Mouse (Mus musculus) erythroblast, embryonic 14.5 days (primary cell): Measurements from ENCODE around the gene Zranb3. TPM values are rescaled to one million over a fixed set of nuclear protein-coding genes. Genes with fewer than 3 reads are reported as not detected.

ENCODE experiments used
- H3K27me3 ChIP-seq: 2 replicates; pipeline ENCODE4 v1.6.1; 2012; ENCODE audit warnings: inconsistent platforms; ENCODE audit not compliant: control insufficient read depth
- H3K36me3 ChIP-seq: 2 replicates; pipeline ENCODE4 v1.6.1; 2012; ENCODE audit warnings: mild to moderate bottlenecking, inconsistent platforms; ENCODE audit not compliant: control insufficient read depth
- H3K4me1 ChIP-seq: 2 replicates; pipeline ENCODE4 v1.6.1; 2012; ENCODE audit warnings: inconsistent platforms; ENCODE audit not compliant: control insufficient read depth
- H3K4me3 ChIP-seq: replicated peaks from 2 replicates; pipeline ENCODE3; 2012; ENCODE audit warnings: moderate library complexity, mild to moderate bottlenecking, inconsistent platforms
- H3K9me3 ChIP-seq: 2 replicates; pipeline ENCODE4 v1.6.1; 2012; ENCODE audit warnings: low read length, inconsistent platforms, mixed read lengths; ENCODE audit not compliant: control insufficient read depth
- GATA1 ChIP-seq: IDR thresholded peaks from 2 replicates; pipeline ENCODE4 v1.6.1; 2012; ENCODE audit warnings: low read length, inconsistent platforms, mixed read lengths
- TAL1 ChIP-seq: IDR thresholded peaks from 3 replicates; pipeline ENCODE4 v1.6.1; 2012; ENCODE audit warnings: low read length, inconsistent platforms, mixed read lengths
- polyA plus RNA-seq: library from polyadenylated mRNA; stranded (reverse); fragments of >175 nt; gene quantifications from 2 replicates; pipeline ENCODE4 v1.2.3, GENCODE M21; 2012

Gene Zranb3
- polyA plus RNA-seq, 1 experiment = 0.08 TPM

DNA sequence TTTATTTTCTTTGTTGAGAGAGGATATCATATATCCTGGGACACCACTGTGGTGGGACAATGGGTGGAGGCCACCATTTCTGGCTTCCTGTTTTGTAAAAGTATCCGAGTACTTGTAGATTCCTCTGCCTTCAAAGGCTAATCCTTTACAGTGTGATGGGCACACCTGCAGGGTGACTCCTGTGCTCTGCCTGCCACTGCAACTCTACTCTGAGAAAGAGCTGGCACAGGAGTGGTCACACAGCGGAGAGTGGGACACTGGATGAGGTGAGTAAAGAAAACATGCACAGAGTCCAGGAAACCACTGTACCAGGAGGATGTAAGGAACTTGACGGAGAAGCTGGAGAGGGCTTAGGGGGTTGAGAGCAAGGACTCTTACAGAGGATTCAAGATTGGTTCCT, 120.6 kb downstream of the Zranb3 start:
- TF ChIP-seq GATA1 = no peak
- no peak for TF ChIP-seq TAL1
- Histone ChIP-seq H3K4me1 (no peaks in the 10 kb centered on the region), H3K4me3 (no peak overlapping the region), H3K27me3 (no peaks in the 10 kb centered on the region), H3K36me3 (peaks cover 10% of the 10 kb centered on the region), H3K9me3 (no peaks in the 10 kb centered on the region)

GRCm38 (mm10) chr1:127980911-127981559, 121.8 kb downstream of the Zranb3 start:
- H3K4me1 ChIP-seq = no peaks in the 10 kb centered on the region
- TF ChIP-seq GATA1 (no peak), TAL1 (no peak)
- H3K4me3 ChIP-seq = no peak overlapping the region
- H3K36me3 ChIP-seq = peaks cover 8% of the 10 kb centered on the region
- H3K27me3 ChIP-seq = no peaks in the 10 kb centered on the region
- H3K9me3 ChIP-seq = no peaks in the 10 kb centered on the region

DNA sequence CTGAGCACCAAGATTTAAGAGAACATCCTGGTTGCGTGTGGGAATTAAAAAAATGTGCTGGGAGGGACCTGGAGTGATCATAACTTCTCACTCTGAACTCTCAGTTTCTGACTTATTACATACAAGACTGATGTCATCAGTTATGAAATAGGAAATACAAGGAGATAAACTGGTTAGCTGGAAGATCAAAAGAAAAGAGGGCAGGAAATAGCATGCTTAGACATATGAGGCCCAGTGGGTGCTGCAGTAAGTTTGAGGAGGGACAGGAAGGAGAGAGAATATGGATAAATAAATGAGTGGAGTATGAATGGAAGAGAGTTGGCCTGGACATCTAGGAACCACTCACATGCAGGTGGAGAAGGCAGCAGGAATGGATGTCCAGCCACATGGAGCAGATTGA, 124.7 kb downstream of the Zranb3 start:
- Histone ChIP-seq H3K4me1 (no peaks in the 10 kb centered on the region), H3K4me3 (no peak overlapping the region), H3K36me3 (peaks cover 12% of the 10 kb centered on the region), H3K27me3 (no peaks in the 10 kb centered on the region), H3K9me3 (no peaks in the 10 kb centered on the region)
- TF ChIP-seq GATA1 = no peak
- no peak for TF ChIP-seq TAL1

DNA sequence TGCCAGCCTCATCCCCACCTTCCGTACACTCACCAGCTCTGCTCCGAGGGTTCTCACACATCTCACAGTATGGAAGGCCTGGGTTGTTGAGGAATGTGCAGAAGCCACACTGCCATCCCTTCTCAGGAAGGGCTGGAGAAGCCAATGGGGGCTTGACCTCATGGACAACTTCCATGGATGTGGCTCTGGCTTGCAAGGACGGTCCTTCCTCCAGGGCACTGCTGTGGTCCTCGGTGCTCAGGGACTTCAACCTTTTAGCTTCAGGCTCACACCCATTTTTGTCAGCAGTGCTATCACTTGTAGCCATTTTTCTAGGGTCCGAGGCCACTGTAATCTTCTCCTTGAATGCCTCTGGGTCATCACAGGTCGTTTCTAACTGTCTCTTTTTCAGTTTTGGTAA, 126.7 kb downstream of the Zranb3 start:
- no peaks in the 10 kb centered on the region for H3K4me1 ChIP-seq
- TF ChIP-seq GATA1 (no peak), TAL1 (no peak)

GRCm38 (mm10) chr1:127975676-127976075, 127.2 kb downstream of the Zranb3 start:
- Histone ChIP-seq H3K27me3 (no peaks in the 10 kb centered on the region), H3K4me3 (no peak overlapping the region), H3K9me3 (no peaks in the 10 kb centered on the region), H3K36me3 (peaks cover 24% of the 10 kb centered on the region), H3K4me1 (no peaks in the 10 kb centered on the region)
- TF ChIP-seq GATA1 = no peak
- no peak for TF ChIP-seq TAL1

More for the DNA sequence above, 126.7 kb downstream of the Zranb3 start:
- Histone ChIP-seq H3K27me3 (no peaks in the 10 kb centered on the region), H3K36me3 (peaks cover 22% of the 10 kb centered on the region), H3K9me3 (no peaks in the 10 kb centered on the region), H3K4me3 (no peak overlapping the region)

GRCm38 (mm10) chr1:127974082-127974481, 128.8 kb downstream of the Zranb3 start:
- Histone ChIP-seq H3K36me3 (peaks cover 31% of the 10 kb centered on the region), H3K27me3 (no peaks in the 10 kb centered on the region), H3K4me1 (no peaks in the 10 kb centered on the region), H3K4me3 (no peak overlapping the region), H3K9me3 (no peaks in the 10 kb centered on the region)
- TF ChIP-seq GATA1 = no peak
- no peak for TF ChIP-seq TAL1

GRCm38 (mm10) chr1:127970870-127971269, 132.0 kb downstream of the Zranb3 start:
- peaks cover 28% of the 10 kb centered on the region for H3K36me3 ChIP-seq
- no peaks in the 10 kb centered on the region for H3K9me3 ChIP-seq
- H3K4me1 ChIP-seq = no peaks in the 10 kb centered on the region
- no peaks in the 10 kb centered on the region for H3K27me3 ChIP-seq
- H3K4me3 ChIP-seq = no peak overlapping the region
- no peak for TF ChIP-seq GATA1
- no peak for TF ChIP-seq TAL1

DNA sequence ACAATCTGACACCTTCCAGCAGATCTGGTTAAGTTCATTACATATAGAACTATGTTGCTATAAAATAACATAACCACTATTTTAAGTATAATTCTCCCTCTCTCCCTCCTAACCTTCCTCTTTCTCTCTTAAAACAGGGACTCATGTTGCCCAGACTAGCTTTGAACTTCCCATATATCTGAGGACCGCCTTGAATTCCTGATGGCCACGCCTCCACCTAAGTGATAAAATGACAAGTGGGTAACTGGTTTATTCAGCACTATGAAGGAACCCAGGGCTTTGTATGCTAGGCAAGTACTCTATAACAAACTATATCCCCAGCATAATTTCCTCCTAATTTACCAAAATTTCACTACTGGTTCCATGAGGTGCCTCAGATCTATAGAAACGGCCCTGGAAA, 139.5 kb downstream of the Zranb3 start:
- no peak for TF ChIP-seq TAL1
- no peak for TF ChIP-seq GATA1
- Histone ChIP-seq H3K9me3 (no peaks in the 10 kb centered on the region), H3K36me3 (peaks cover 43% of the 10 kb centered on the region), H3K27me3 (no peaks in the 10 kb centered on the region), H3K4me3 (no peak overlapping the region), H3K4me1 (no peaks in the 10 kb centered on the region)

DNA sequence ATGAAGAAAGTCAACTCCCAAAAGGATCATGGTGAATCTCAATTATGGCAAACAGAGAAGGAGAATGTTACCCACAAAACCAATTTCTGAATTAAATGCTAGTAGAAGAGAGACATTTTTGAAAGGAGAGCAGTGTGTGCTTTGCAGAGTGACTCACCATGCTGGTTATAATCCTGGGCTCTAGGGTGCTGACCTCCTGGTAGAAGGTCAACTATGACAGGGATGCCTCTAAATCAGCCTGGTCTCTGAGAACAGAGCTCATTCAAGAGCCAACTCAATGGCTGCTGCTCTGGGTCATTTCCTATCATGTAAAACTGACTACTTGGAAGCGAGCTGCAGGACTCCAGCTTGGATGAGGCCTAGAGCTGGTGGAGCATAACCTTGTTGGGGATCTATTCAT, 141.7 kb downstream of the Zranb3 start:
- TF ChIP-seq GATA1 (no peak), TAL1 (no peak)
- Histone ChIP-seq H3K27me3 (no peaks in the 10 kb centered on the region), H3K36me3 (peaks cover 50% of the 10 kb centered on the region), H3K9me3 (no peaks in the 10 kb centered on the region), H3K4me3 (no peak overlapping the region), H3K4me1 (no peaks in the 10 kb centered on the region)

- H3K9me3 ChIP-seq = no peaks in the 10 kb centered on the region
- no peaks in the 10 kb centered on the region for H3K4me1 ChIP-seq
- peaks cover 49% of the 10 kb centered on the region for H3K36me3 ChIP-seq
- no peaks in the 10 kb centered on the region for H3K27me3 ChIP-seq
- TF ChIP-seq TAL1 = no peak
- TF ChIP-seq GATA1 = no peak
- H3K4me3 ChIP-seq = no peak overlapping the region
These were observed 143.5 kb downstream of the Zranb3 start for GRCm38 (mm10) chr1:127959312-127959718.
